Mouse (Mus musculus): Measurements from ENCODE around the gene Iqcf6.
"Not testable (repeated sequence)": the region's sequence is repeated elsewhere in the genome, so short reads cannot be mapped to it uniquely, and the experiment has no call there.

The Iqcf6 gene

DNA sequence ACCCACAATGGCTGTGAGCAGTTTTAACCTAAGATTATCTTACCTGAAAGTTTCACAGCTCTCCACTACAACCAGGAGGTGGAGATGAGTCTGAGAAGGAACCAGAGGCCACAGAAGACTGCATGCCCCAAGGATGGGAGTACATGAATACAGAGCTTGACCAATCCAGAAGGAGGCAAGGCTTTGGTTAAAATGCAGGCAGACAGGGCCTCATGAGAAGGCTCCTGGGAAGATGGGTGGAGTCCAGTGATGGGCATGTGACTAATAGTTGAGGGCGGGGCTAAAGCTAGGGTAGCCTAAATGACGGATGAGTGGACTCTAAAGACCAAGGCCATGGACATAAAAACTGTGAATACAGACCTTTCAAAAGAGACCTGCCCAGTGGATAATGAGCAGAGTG is at the start of gene Iqcf6:
Iqcf6 (plus strand) TSS at position 301 of the 400 bp plus-strand sequence.
- DNase-seq (ENCODE audit: low spot score in 2 of 2) = no peak

GRCm38 (mm10) chr9:106580016-106580415 is 46.4 kb upstream of the Iqcf6 start:
- DNase-seq (ENCODE audit: low spot score in 2 of 2) = no peak

DNA sequence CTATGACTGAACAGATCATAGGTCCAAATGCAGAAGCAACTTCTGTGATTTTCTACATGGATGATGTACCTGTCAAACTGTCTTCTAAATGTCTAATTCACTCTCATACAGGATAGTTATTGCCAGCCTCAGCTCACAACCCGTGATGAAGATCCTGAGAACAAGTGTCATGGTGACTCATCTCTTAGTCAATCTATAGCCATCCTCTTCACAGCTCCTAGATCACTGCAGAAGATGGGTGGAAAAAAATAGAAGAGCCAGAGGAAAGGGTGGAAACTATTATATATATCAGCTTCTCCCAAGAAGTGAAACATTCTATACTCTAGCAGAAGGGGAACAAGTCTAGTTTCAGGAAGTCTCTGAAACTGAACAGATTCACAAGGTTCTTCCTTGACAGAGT is 43.8 kb upstream of the Iqcf6 start:
- DNase-seq (ENCODE audit: low spot score in 2 of 2) = no peak

GRCm38 (mm10) chr9:106592158-106592557 is 34.2 kb upstream of the Iqcf6 start:
- DNase-seq (ENCODE audit: low spot score in 2 of 2) = no peak

DNA sequence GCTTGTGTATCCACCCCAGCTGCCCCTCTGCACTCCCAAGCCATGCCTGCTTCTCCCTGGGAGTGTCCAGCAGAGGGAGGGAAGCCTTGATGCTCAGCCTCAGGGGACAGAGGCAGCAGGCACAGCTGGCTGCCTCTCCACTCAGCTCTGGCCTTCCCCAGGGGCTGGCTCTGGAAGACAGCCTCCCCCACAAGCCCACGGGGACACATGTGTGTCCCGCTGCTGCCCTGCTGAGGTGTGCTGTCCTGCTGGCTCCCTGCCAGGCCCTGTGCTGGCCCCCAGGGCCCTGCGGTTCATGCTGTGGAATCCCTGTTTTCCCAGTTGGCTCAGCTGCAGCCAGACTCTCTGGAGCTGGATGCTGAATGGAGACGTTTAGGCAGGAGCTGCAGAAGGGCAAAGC is 31.0 kb upstream of the Iqcf6 start:
- not testable (repeated sequence) for DNase-seq (ENCODE audit: low spot score in 2 of 2)

- no peak for DNase-seq (ENCODE audit: low spot score in 2 of 2)
These were observed 30.5 kb upstream of the Iqcf6 start for GRCm38 (mm10) chr9:106595836-106596235.

DNA sequence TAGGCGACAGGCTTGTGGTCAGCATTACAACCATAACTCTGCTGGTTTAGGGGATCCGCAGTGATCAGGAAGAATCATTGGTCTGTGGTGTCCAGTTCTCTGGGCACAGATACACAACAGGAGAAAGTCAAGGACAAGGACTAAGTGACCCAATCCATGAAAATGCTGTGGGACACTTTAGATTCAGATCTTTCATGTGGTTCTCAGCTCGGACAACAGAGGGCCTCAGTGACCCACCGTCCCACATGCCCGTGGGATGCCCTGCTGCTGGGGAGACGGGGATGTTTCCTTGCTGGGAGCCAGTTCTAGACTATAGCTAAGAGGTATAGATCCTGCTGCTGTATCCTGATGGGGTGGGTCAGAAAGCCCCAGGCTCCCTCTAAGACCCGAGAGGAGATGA is 27.9 kb upstream of the Iqcf6 start:
- DNase-seq (ENCODE audit: low spot score in 2 of 2) = no peak

DNA sequence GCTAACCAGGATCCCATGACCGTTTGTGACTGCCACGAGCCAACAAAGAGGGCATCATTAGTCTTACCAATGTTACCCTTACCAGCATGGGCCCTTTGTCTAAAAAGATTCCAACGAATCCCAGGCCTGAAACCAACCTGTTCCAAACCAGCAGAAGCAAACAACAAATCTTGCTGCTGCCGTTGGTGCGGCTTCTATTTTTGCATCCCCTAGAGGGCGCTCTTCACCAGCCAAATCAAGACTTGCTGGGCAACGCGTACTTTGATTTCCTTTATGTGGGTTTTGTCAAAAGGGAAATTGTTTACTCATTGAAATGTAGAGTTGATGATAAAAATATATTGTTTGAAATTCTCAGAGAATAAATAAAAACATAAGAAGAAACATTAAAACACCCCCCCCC is 25.8 kb upstream of the Iqcf6 start:
- DNase-seq (ENCODE audit: low spot score in 2 of 2) = peak in 1 of 2 experiments; percentile 23

- DNase-seq (ENCODE audit: low spot score in 2 of 2) = no peak
These were observed 15.7 kb upstream of the Iqcf6 start for GRCm38 (mm10) chr9:106610727-106611126.

DNA sequence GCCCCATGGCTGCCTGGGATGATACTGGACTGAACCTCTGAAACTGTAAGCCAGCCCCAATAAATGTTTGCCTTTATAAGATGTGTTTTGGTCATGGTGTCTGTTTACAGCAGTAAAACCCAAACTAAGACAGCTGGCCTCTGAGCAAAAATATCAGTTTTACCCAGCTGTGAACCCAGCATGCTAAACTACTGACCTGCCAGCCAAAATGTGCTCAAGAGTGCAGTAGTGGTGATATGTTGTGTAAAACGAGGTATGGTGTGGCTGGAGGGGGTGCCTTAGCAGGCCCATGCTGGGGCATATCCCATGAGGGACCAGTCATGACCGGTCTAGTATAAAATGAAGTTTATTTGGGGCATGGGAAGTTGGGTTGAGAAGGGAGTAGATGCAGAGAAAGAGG is 12.4 kb upstream of the Iqcf6 start:
- DNase-seq (ENCODE audit: low spot score in 2 of 2) = no peak

- no peak for DNase-seq (ENCODE audit: low spot score in 2 of 2)
These were observed 11.8 kb upstream of the Iqcf6 start for GRCm38 (mm10) chr9:106614616-106615015.

DNA sequence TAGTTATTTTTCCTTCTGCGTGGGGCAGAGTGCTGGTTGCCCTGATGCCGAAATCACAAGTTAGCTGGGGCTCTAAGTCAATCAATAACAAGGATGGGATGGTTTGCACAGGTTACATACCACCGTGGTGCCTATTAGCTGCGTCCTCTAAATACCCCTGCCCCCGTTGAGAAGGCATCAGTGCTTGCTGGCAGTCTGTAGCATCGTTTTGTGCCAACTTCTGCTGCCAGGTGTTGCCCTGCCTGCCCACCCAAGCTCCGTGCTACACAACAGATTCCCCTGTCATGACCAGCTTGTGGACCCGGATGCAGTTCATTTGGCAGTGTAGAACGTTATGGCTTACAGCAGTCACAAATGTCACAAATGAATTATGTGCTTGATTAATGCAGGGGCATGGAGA is 10.1 kb upstream of the Iqcf6 start:
- DNase-seq (ENCODE audit: low spot score in 2 of 2) = no peak

- DNase-seq (ENCODE audit: low spot score in 2 of 2) = no peak
These were observed 8.9 kb upstream of the Iqcf6 start for GRCm38 (mm10) chr9:106617496-106617895.

DNA sequence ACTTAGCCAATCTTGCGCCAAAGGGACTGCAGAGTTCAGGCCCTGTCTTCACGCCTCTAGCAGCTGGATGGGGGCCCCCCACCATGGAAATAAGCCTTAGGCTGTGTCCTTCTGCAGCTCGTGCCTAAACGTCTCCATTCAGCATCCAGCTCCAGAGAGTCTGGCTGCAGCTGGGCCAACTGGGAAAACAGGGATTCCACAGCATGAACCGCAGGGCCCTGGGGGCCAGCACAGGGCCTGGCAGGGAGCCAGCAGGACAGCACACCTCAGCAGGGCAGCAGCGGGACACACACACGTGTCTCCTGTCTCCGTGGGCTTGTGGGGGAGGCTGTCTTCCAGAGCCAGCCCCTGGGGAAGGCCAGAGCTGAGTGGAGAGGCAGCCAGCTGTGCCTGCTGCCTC is 1.4 kb downstream of the Iqcf6 start:
- DNase-seq (ENCODE audit: low spot score in 2 of 2) = not testable (repeated sequence)

DNA sequence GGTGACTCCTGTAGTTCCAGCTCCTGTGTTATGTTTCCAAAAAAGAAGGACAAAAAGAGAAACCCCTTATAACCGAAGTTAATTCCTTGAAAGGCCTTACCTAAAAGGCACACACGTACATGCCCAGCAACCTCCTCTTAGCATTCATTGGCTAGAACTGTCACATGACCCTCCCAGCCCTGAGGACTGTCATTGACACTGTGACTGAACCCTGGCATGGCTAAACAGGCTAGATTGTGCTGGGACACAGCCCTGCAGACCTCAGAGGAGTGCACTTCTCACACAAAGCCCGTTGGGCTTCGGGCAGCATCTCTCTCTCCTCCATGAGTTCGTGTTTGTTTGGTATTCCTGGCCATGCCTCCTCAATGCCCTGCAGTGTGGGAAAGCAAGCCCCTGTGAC is 5.8 kb downstream of the Iqcf6 start:
- DNase-seq (ENCODE audit: low spot score in 2 of 2) = no peak

DNA sequence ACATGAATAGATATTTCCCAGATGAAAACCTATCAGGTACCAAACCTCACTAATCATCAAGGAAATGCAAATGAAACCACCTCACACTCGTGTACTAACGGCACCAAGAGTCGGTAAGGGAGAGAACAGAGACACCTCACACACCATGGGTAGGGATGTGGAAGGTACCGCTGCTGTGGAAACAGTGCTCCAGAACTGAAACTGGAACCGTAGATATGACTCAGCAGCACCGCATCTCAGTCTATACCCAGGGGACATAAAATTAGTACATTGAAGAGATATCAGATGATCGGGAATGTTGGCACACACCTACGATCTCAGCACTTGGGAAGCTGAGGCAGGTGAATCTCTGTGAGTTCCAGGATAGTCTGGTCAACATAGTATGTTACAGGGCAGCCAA is 11.8 kb downstream of the Iqcf6 start:
- DNase-seq (ENCODE audit: low spot score in 2 of 2) = no peak

GRCm38 (mm10) chr9:106641346-106641745 is 15.0 kb downstream of the Iqcf6 start:
- DNase-seq (ENCODE audit: low spot score in 2 of 2) = no peak

DNA sequence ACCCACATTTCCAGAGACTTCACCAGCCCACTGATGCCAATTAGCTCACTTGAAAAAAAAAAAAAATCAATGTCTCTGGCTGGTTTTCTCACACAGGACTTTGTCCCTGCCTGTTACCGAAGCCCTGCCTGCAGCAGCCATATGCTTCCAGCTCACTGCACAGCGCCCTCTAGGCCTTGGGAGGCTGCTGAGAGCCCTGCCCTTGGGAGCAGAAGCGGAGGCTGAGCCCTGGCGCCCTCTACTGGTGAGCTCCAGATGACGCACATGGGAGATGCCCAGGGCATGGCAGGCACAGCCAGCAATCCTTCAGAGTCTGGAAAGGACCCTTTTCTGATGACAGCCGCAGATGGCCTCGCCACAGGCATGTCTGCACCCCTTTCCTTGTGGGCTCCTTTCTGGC is 16.7 kb downstream of the Iqcf6 start:
- DNase-seq (ENCODE audit: low spot score in 2 of 2) = peak; percentile 36 to 61

DNA sequence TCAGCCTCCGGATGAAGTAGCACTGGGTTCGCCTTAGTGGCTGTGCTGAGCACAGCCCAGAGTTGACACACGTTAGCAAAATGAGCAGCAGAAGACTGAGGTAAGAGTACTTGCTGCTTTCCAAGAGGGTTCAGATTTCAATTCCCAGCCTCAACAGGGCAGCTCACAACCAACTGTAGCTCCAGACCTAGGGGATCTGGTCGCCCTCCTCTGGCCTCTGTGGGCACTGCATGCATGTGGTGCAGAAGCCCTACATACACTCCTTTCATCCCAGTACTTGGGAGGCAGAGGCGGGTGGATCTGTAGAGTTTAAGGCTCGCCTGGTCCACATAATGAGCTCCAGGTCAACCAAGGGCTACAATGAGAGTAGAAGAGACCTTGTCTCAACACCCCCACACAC is 17.4 kb downstream of the Iqcf6 start:
- DNase-seq (ENCODE audit: low spot score in 2 of 2) = no peak

GRCm38 (mm10) chr9:106645684-106646271 is 19.4 kb downstream of the Iqcf6 start:
- no peak for DNase-seq (ENCODE audit: low spot score in 2 of 2)

GRCm38 (mm10) chr9:106647226-106647625 is 20.8 kb downstream of the Iqcf6 start:
- no peak for DNase-seq (ENCODE audit: low spot score in 2 of 2)

GRCm38 (mm10) chr9:106652720-106653119 is 26.3 kb downstream of the Iqcf6 start:
- no peak for DNase-seq (ENCODE audit: low spot score in 2 of 2)

- DNase-seq (ENCODE audit: low spot score in 2 of 2) = peak in 1 of 2 experiments; percentile 27
These were observed 29.7 kb downstream of the Iqcf6 start, which contains the start of gene Grm2 for GRCm38 (mm10) chr9:106655884-106656720. Gene Grm2 (minus strand): TSS chr9:106656082.

All from spleen, postnatal 14 days (tissue).